Mouse (Mus musculus) embryonic facial prominence, embryonic 15.5 days (tissue): ENCODE measurements around the gene Zfp683. TPM values are rescaled to one million over a fixed set of nuclear protein-coding genes. Genes with fewer than 3 reads are reported as not detected.

Source experiments
- ATAC-seq: fragments of 200-750 bp; cut with Nextera tagmentation; 2 replicates; pipeline ENCODE4 v1.8.0; 2017; ENCODE audit warnings: low read depth, moderate TSS enrichment; ENCODE audit not compliant: insufficient number of reproducible peaks, low FRiP score, low TSS enrichment
- H3K27ac ChIP-seq: fragments of 300-500 bp; sonication (generic); replicated peaks from 2 replicates; pipeline ENCODE4 v1.5.1; 2015; ENCODE audit warnings: mild to moderate bottlenecking, inconsistent platforms
- H3K27me3 ChIP-seq: fragments of 300-500 bp; sonication (generic); 2 replicates; pipeline ENCODE4 v1.6.1; 2015; ENCODE audit warnings: inconsistent platforms
- H3K36me3 ChIP-seq: fragments of 300-500 bp; sonication (generic); 2 replicates; pipeline ENCODE4 v1.6.1; 2015; ENCODE audit warnings: mild to moderate bottlenecking, inconsistent platforms
- H3K4me1 ChIP-seq: fragments of 300-500 bp; sonication (generic); 2 replicates; pipeline ENCODE4 v1.6.1; 2015; ENCODE audit warnings: inconsistent platforms
- H3K4me2 ChIP-seq: fragments of 300-500 bp; sonication (generic); replicated peaks from 2 replicates; pipeline ENCODE4 v1.6.1; 2015; ENCODE audit warnings: mild to moderate bottlenecking, inconsistent platforms
- H3K4me3 ChIP-seq: fragments of 300-500 bp; sonication (generic); replicated peaks from 2 replicates; pipeline ENCODE4 v1.5.1; 2015; ENCODE audit warnings: mild to moderate bottlenecking, inconsistent platforms
- H3K9ac ChIP-seq: fragments of 300-500 bp; sonication (generic); 2 replicates; pipeline ENCODE4 v1.6.1; 2015; ENCODE audit warnings: inconsistent platforms
- H3K9me3 ChIP-seq: fragments of 300-500 bp; sonication (generic); replicated peaks from 2 replicates; pipeline ENCODE4 v1.6.1; 2016; ENCODE audit warnings: inconsistent platforms
- WGBS: fragments of 180-500 bp; shearing (Covaris S2); methylation state at CpG from one replicate; pipeline ENCODE4 v1.1.7; 2015; 5-methylcytosine and 5-hydroxymethylcytosine counted together
- polyA plus RNA-seq: library from polyadenylated mRNA; unstranded; fragments of >200 nt; fragmentation: Nextera tagmentation; extraction: Ambion mirVana; gene quantifications from 2 replicates; pipeline ENCODE4 v1.2.1, GENCODE M21; 2015

Zfp683 gene
- polyA plus RNA-seq, result not detected in 2 replicates

- Histone ChIP-seq H3K36me3 (no peaks in the 10 kb centered on the region), H3K4me2 (no peak within 1 kb of the TSS), H3K4me1 (peaks cover 16% of the 10 kb centered on the region), H3K9ac (no peak within 1 kb of the TSS), H3K27me3 (no peaks in the 10 kb centered on the region), H3K27ac (no peak within 1 kb of the TSS), H3K4me3 (no peak within 1 kb of the TSS), H3K9me3 (no peaks in the 10 kb centered on the region)
- WGBS, result 84% methylated on average over 3 of the region's 3 CpGs
- no peak for ATAC-seq
Measured at GRCm38 (mm10) chr4:134053538-134053937, at the start of gene Zfp683. Gene Zfp683 (plus strand): TSS chr4:134053838.

DNA sequence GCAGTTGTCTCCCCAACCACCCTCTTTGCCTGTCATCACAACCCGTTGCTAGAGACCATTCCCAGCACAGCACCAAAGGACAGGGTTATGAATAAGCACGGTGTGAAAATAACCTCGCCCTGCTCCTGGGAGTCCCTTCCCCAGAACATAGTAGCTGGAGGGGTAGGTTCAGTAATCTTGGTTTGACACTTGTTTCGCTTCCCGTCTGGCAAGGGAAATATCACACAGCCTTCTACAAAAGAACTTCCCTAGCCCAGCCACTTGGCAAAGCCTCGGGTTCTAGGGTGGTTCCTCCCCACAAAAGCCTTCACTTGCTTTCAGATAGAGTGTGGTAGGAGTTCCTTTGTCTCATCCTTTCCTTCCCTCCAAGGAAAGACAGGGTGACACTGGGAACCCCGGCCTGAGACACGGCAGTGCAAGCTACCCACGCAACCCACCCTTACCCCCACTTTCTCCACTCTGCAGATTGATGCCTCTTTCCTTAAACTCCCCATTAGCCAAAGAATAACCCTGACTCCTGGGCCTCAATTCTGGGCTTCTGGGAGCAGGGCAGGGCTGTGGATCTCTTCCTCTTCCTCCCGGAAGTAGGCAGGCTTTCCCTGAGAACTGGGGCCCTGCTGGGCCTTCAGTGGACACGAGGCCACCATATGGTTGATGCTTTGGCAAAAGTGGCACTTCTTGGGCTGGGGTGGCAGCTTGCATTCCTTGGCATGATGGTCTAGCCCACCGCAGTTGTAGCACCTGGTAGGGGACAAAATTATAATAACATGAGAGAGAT lies 47.9 kb upstream of the Zfp683 start:
- ATAC-seq, result no peak
- Histone ChIP-seq H3K27me3 (no peaks in the 10 kb centered on the region), H3K4me2 (no peak overlapping the region), H3K4me3 (no peak overlapping the region), H3K27ac (no peak overlapping the region), H3K9ac (no peak overlapping the region), H3K9me3 (no peaks in the 10 kb centered on the region), H3K36me3 (no peaks in the 10 kb centered on the region), H3K4me1 (no peaks in the 10 kb centered on the region; the same call in 1 of the 2 replicates)
- WGBS, result 72% methylated on average over 12 of the region's 12 CpGs

- Histone ChIP-seq H3K4me3 (no peak overlapping the region), H3K36me3 (no peaks in the 10 kb centered on the region), H3K4me1 (0 out of 2 replicates have a peak, but pooled peaks cover 5% of the 10 kb centered on the region), H3K4me2 (no peak overlapping the region), H3K9ac (no peak overlapping the region), H3K9me3 (no peaks in the 10 kb centered on the region), H3K27ac (no peak overlapping the region), H3K27me3 (0 out of 2 replicates have a peak, but pooled peaks cover 2% of the 10 kb centered on the region)
- whole genome bisulfite sequencing, result 87% methylated on average over 3 of the region's 3 CpGs
- ATAC-seq, result no peak
Measured at GRCm38 (mm10) chr4:134006845-134007244, 46.8 kb upstream of the Zfp683 start.

GRCm38 (mm10) chr4:134009709-134010108 lies 43.9 kb upstream of the Zfp683 start:
- Histone ChIP-seq H3K4me1 (0 out of 2 replicates have a peak, but pooled peaks cover 6% of the 10 kb centered on the region), H3K9me3 (no peaks in the 10 kb centered on the region), H3K36me3 (no peaks in the 10 kb centered on the region), H3K27me3 (peaks cover 6% of the 10 kb centered on the region; the same call in 1 of the 2 replicates), H3K4me3 (no peak overlapping the region), H3K4me2 (no peak overlapping the region), H3K9ac (no peak overlapping the region), H3K27ac (no peak overlapping the region)
- WGBS, result 76% methylated on average over 6 of the region's 6 CpGs
- ATAC-seq, result no peak

- no peak overlapping the region for H3K4me2 ChIP-seq
- no peak overlapping the region for H3K4me3 ChIP-seq
- 11% methylated on average over 16 of the region's 16 CpGs for WGBS
- H3K9me3 ChIP-seq, result no peaks in the 10 kb centered on the region
- H3K9ac ChIP-seq, result no peak overlapping the region
- H3K4me1 ChIP-seq, result 0 out of 2 replicates have a peak, but pooled peaks cover 8% of the 10 kb centered on the region
- peaks cover 19% of the 10 kb centered on the region for H3K27me3 ChIP-seq
- ATAC-seq, result no peak
- no peak overlapping the region for H3K27ac ChIP-seq
- H3K36me3 ChIP-seq, result no peaks in the 10 kb centered on the region
Measured at GRCm38 (mm10) chr4:134011450-134012414, 41.9 kb upstream of the Zfp683 start.

- H3K27me3 ChIP-seq, result peaks cover 32% of the 10 kb centered on the region
- peaks cover 18% of the 10 kb centered on the region for H3K4me1 ChIP-seq
- no peaks in the 10 kb centered on the region for H3K9me3 ChIP-seq
- H3K4me3 ChIP-seq, result no peak overlapping the region
- no peak overlapping the region for H3K9ac ChIP-seq
- no peak overlapping the region for H3K4me2 ChIP-seq
- 53% methylated on average over 12 of the region's 12 CpGs for WGBS
- no peak overlapping the region for H3K27ac ChIP-seq
- ATAC-seq, result no peak
- H3K36me3 ChIP-seq, result no peaks in the 10 kb centered on the region
Measured at GRCm38 (mm10) chr4:134012858-134013528, 40.6 kb upstream of the Zfp683 start.

- peaks cover 58% of the 10 kb centered on the region for H3K27me3 ChIP-seq
- no peak overlapping the region for H3K4me2 ChIP-seq
- no peak overlapping the region for H3K9ac ChIP-seq
Measured at GRCm38 (mm10) chr4:134016208-134016607, 37.4 kb upstream of the Zfp683 start.

GRCm38 (mm10) chr4:134016767-134017166 lies 36.9 kb upstream of the Zfp683 start:
- H3K4me2 ChIP-seq, result no peak overlapping the region
- H3K27me3 ChIP-seq, result peaks cover 57% of the 10 kb centered on the region
- H3K9ac ChIP-seq, result no peak overlapping the region
- no peak for ATAC-seq
- no peak overlapping the region for H3K4me3 ChIP-seq
- no peaks in the 10 kb centered on the region for H3K9me3 ChIP-seq
- H3K4me1 ChIP-seq, result peaks cover 23% of the 10 kb centered on the region
- no peak overlapping the region for H3K27ac ChIP-seq
- no peaks in the 10 kb centered on the region for H3K36me3 ChIP-seq
- WGBS, result 3% methylated on average over 8 of the region's 8 CpGs

More at GRCm38 (mm10) chr4:134016208-134016607, 37.4 kb upstream of the Zfp683 start:
- WGBS, result 9% methylated on average over 7 of the region's 7 CpGs
- peaks cover 27% of the 10 kb centered on the region for H3K4me1 ChIP-seq
- H3K27ac ChIP-seq, result no peak overlapping the region
- H3K36me3 ChIP-seq, result no peaks in the 10 kb centered on the region
- H3K4me3 ChIP-seq, result no peak overlapping the region
- no peaks in the 10 kb centered on the region for H3K9me3 ChIP-seq
- ATAC-seq, result no peak

GRCm38 (mm10) chr4:134017201-134017865 lies 36.3 kb upstream of the Zfp683 start:
- H3K4me2 ChIP-seq, result 0 out of 2 replicates have a peak overlapping the region, but pooled peaks have one; percentile 22
- WGBS, result 2% methylated on average over 21 of the region's 21 CpGs
- no peak overlapping the region for H3K27ac ChIP-seq
- H3K4me3 ChIP-seq, result 0 out of 2 replicates have a peak overlapping the region, but pooled peaks have one; percentile 10
- H3K27me3 ChIP-seq, result peaks cover 52% of the 10 kb centered on the region
- peaks cover 21% of the 10 kb centered on the region for H3K4me1 ChIP-seq
- H3K9ac ChIP-seq, result no peak overlapping the region
- H3K9me3 ChIP-seq, result no peaks in the 10 kb centered on the region
- no peak for ATAC-seq
- H3K36me3 ChIP-seq, result no peaks in the 10 kb centered on the region

DNA sequence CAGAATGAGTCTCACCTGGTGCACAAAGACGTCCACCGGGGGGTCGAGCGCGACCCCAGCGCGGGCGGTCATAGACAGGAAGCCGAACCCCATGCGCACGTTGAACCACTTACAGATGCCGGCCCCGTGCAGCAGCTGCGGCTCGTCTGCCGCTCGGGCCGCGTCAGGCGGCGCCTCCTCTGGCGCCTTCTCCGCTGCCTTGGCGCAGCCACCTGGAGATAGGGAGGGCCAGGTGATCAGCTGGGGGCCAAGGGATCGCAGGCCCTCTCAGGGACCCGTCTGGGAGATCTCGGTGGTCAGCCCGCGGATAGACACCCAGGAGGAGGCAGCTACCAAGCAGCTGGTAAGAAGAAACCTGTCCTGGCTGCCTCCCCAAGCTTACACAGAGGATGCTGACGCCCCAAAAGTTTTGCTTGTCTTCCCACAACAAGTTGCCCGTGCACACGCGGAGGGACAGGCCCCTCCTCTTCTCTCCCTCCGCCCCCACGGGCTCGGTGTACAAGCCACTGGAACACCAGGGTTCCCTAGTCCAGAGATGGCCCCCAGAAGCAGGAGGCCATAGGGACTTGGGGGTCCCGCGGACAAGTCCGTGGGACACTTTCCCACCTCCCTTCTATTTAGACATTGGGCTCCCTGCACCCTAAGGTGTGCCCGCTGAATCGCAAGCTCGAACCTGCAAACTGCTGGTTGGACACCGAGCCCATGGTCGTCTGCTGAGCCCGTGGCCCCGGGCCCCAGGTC lies 35.4 kb upstream of the Zfp683 start:
- 0 out of 2 replicates have a peak overlapping the region, but pooled peaks have one; percentile 10 for H3K4me3 ChIP-seq
- under 1% methylated on average over 46 of the region's 46 CpGs for WGBS

More for the DNA sequence above, 35.4 kb upstream of the Zfp683 start:
- ATAC-seq, result no peak
- H3K9ac ChIP-seq, result no peak overlapping the region
- 0 out of 2 replicates have a peak overlapping the region, but pooled peaks have one; percentile 22 for H3K4me2 ChIP-seq
- H3K4me1 ChIP-seq, result peaks cover 21% of the 10 kb centered on the region
- H3K36me3 ChIP-seq, result no peaks in the 10 kb centered on the region
- H3K27ac ChIP-seq, result no peak overlapping the region
- no peaks in the 10 kb centered on the region for H3K9me3 ChIP-seq
- peaks cover 51% of the 10 kb centered on the region for H3K27me3 ChIP-seq
